Mouse (Mus musculus) cerebellum, adult 11-12 months (tissue): ENCODE data around the gene Krt35.
A peak's percentile ranks its signal among the peaks of the same experiment; 100 is the strongest.

Source experiments
- DNase-seq: peaks from one replicate; pipeline ENCODE4 v3.0.0; 2022

The Krt35 gene

GRCm38 (mm10) chr11:100096141-100096540 lies at the start of gene Krt35:
TSS of gene Krt35 (minus strand) at chr11:100096241.
- DNase-seq = no peak

DNA sequence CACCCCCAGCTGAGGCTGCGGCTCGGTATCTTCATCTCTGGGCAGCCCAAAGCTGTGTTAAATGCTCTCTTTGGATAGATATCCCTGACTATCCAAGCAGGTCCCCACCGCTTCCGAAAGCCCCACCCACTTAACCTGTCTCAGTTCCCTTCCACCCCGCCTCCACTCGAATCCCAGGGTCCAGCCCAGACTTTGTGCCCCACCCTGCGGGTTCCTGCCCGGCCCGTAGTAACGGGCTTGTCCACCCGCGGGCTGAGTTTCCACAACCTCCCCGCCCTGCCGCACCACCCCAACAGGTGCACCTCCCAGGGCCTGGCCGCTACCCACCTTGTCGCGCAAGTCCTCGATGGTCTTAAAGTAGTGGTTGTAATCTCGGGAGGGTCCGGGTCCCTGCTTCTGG lies 49.1 kb upstream of the Krt35 start:
- DNase-seq = no peak

DNA sequence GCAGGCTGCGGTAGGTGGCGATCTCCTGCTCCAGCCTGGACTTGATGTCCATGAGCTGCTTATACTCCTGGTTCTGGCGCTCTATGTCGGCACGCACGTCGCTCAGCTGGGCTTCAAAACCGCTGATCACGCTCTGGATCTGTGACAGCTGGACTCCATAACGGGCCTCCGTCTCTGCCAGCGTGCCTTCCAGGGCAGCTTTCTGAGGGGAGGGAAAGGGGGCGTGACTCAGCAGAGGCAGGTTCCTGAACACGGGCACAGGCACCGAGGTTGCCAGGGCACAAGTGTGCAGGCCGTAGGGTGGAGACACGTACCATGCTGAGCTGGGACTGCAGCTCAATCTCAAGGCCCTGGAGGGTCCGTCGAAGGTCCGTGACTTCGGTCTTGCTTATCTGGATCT lies 44.9 kb upstream of the Krt35 start:
- no peak for DNase-seq

DNA sequence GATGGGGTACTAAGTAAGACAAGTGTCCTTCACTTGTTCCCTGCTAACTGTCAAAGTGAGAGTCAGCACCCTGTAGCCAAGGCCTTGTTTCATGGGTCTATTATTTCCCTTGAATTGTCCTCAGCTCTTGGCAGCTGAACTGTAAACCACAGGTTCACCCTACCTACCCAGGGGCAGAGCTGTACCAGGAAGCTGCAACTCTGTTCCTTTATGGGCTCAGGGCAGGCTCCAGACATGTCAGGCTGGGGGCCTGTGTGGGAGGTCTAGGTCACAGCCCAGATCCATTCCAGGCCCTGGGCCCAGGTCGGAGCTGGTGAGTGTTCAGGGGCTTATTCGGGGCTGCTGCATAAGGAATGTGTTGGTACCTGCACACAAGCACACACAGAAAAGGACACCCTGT lies 43.4 kb upstream of the Krt35 start:
- DNase-seq = no peak

- DNase-seq = no peak
These were observed 42.8 kb upstream of the Krt35 start for GRCm38 (mm10) chr11:100138809-100139208.

GRCm38 (mm10) chr11:100137693-100138092 lies 41.7 kb upstream of the Krt35 start:
- no peak for DNase-seq

- no peak for DNase-seq
These were observed 40.5 kb upstream of the Krt35 start for GRCm38 (mm10) chr11:100136559-100136958.

DNA sequence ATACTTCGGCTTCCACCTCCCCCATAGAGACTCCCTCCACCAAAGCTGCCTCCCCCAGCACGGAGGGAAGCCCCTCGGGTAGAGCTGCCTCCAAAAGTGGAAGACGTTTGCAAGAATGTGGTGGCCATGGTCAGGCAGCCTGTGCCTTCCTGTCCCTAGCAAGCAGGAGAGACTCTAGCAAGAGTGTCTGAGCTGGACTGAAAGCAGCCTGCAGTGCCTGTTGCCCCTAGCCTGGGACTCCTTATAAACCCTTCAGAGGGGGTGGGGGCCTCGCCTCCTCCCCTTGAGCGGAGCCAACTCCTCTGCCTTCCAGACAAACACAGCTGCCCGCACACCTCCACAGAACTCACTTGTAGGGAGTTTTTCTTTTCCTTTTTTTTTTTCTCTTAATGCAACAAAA lies 39.7 kb upstream of the Krt35 start, which contains the start of gene Krt15:
Gene Krt15, minus strand, starts transcription at position 198 of the 400 bp plus-strand sequence.
- no peak for DNase-seq

- no peak for DNase-seq
These were observed 28.9 kb upstream of the Krt35 start for GRCm38 (mm10) chr11:100124901-100125300.

DNA sequence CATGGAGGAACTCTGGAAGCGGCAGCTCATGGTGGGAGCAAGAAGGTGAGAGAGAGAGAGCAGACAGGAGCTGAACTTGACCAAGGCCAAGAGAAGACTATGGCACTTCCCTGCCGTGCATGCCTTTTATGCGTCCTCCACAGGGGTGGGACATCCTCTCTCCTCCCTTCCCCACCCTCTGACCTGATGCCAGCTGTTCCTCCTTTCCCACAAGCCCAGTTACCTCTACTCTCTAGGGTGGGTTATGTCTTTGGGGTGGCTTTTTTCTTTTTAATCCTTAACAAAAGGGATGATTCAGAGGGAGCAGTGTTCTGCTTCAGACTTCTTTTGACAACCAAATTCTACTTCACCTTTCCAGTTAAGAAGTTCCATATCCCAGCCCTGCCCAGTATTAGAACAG lies 25.4 kb upstream of the Krt35 start, which contains the start of gene Krt13:
Gene Krt13, minus strand, starts transcription at position 101 of the 400 bp plus-strand sequence.
- no peak for DNase-seq

DNA sequence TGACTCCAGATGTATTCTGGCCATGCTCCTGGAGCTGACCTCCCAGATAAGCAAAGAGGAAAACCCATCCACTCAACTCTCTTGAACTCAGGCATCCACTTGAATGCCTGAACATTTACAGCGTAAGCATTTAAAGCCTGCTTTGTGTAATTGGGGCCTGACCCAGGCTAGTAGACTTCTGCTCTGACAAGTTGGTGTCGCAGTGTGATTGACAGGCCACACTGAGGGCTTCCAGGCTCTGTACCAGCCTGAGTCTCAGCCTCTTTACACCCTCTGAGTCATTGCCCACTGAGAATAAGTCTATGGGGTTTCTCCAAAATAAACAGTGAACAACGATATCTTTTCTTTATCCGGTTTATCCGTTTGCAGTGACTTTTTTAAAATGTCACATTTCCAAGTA lies 24.3 kb upstream of the Krt35 start:
- no peak for DNase-seq

DNA sequence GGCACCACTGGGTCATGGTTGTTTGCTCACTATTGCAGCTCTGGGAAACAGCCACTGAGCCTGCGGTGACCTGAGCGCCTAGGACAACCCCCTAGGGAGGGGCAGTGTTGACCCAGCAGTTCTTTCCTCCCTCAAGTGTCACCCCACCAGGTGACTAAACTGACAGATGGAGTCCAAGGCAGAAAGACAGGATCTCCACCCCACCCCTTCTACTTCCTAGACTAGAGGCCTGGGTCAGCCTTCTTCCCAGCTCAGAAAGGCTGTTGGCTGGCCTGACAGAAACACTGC lies 17.6 kb upstream of the Krt35 start:
- no peak for DNase-seq

GRCm38 (mm10) chr11:100112935-100113741 lies 17.1 kb upstream of the Krt35 start:
- DNase-seq = no peak

- DNase-seq = no peak
These were observed 9.6 kb upstream of the Krt35 start, which contains the start of gene Krt36 for GRCm38 (mm10) chr11:100105576-100106122. TSS of gene Krt36 (minus strand) at chr11:100105626.

GRCm38 (mm10) chr11:100102693-100103429 lies 6.8 kb upstream of the Krt35 start:
- no peak for DNase-seq

GRCm38 (mm10) chr11:100100391-100100790 lies 4.3 kb upstream of the Krt35 start:
- DNase-seq = no peak

DNA sequence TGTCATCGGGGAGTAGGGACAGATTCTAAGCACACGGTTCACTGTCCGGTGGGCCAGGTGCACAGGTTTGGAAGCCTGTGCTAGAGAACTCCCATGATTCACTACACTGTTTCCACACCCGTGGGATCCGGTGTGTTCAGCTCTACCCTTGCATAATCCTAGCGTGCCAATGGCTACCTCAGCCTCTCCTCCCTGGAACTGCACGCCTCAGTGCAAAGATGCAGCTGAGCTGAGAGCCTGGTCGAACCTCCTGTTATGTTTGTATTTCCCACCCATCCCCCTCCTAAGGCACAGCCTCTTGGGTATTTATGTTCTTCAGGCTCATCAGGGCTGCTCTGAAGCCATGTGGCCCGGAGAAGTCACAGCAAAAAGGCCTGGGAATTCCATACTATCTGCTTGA lies 1.8 kb upstream of the Krt35 start:
- DNase-seq = no peak

DNA sequence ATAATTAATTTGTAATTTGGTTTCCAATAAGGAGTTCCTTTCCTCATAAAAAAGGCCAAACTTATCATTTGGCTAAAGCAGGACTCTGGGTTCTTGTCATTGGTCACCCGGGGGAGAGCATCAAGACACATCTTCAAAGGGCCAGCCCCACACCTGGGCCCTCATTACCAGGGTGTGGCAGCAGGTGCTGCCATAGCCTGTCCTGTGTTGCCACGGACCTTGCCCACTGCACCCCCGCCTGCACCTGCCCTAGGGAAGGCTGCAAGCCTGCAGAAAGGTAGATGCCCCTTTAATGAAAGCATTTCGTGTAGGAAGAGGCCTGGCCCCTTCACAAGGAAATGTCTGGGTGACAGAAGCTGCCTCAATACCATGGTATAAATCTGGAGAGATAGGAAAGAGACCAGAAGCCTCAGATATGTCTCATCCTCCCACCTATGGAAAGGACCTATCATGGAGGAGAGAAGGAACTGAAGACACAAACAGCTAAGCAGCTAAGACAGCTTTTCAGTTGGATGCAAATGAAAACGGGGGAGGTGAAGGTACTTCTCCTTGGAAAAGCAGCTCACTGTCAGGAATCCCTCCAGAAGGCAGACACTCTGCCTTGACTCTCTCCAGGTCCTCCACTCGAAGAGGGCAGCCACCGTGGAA lies 7.5 kb downstream of the Krt35 start:
- no peak for DNase-seq

DNA sequence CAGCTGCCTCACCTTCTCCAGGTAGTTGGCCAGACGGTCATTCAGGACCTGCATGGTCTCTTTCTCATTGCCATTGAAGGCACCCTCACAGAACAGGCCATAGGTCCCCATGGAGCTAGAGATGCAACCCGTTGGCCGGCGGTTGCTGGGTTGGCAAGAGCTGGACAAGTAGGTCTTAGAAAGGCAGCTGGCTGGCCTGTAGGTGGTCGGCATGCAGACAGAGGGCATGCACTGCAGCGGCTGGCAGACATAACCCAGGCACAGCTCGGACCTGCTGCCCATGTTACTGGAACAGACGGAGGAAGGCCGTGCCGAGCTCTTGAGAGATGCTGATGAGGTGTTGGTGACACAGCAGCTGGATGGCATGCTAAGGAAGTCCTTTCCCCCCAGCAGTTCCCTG lies 8.2 kb downstream of the Krt35 start, which contains the start of gene Krt32:
Gene Krt32, minus strand, starts transcription at position 366 of the 400 bp plus-strand sequence.
- no peak for DNase-seq

GRCm38 (mm10) chr11:100073873-100074272 lies 22.2 kb downstream of the Krt35 start:
- no peak for DNase-seq

- no peak for DNase-seq
These were observed 28.6 kb downstream of the Krt35 start for GRCm38 (mm10) chr11:100067293-100068036.

GRCm38 (mm10) chr11:100066236-100067010 lies 29.6 kb downstream of the Krt35 start:
- DNase-seq = peak; percentile 28
